Comparison of ENCODE assay signal across 8 mouse cellular contexts in the genomic region with DNA sequence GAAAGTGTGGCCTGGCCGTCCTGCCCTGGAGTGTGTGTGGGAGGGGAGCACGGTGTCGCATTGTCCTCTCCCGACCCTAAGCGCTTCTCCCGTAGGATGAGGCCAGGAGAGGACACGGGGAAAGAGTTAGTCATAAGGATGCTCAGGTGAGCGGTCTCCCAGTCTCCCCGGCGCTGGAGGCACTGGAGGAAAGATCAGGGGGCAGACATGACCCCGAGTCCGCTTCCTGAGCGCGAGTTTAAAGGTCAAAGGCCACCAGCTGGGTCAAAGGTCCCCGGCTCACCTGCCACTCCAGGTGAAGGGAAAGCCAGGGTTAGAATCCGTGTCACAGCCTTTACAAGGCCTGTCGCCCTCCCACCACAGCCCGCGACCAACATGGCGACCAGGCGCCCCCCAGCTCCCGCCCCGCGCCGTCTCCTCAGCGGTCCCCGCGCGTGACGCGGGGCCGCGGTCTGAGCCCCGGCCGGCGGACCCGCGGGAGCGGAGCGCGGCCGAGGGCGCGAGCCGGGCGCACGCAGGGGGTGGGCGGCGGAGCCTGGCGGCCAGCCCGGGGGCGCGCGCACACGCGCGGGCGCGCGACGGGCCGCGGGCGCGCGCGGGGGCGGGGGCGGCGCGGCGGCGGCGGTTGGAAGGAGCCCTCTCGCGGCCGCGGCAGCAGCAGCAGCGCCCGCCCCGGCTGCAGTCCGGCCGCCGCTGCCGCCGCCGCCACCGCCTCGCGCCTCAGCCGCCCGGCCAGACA. TPM values are rescaled to one million over a fixed set of nuclear protein-coding genes. Genes with fewer than 3 reads are reported as not detected.
DNase-seq lines count a peak whose midpoint lies in the region; ATAC-seq and TF ChIP-seq lines count a peak whose summit lies in the region.

A gene (plus strand): TSS at position 594 of the 739 bp plus-strand sequence.

- TF ChIP-seq CTCF in kidney, postnatal 0 days (IDR thresholded peaks at IDR 0.05; ENCODE audit: low read depth) = no peak
- no peak for TF ChIP-seq CTCF in testis, adult 2 months (IDR thresholded peaks at IDR 0.05; ENCODE audit: control insufficient read depth, insufficient read depth, insufficient replicate concordance, low read depth, low read length)

- peak; percentile 46; the same call in 1 of the 2 replicates for ATAC-seq in erythroid progenitor cell, adult 5-6 weeks (replicated peaks; ENCODE audit: low FRiP score, poor library complexity, severe bottlenecking)
- peak; percentile 78 for ATAC-seq in heart, embryonic 13.5 days (ENCODE audit: extremely low read depth, insufficient number of reproducible peaks, low FRiP score, low TSS enrichment)
- peak; percentile 91 for ATAC-seq in kidney, postnatal 0 days (replicated peaks; ENCODE audit: low FRiP score, low read depth)
- ATAC-seq in liver, embryonic 15.5 days (ENCODE audit: insufficient read depth) = peak; percentile 81
- peak; percentile 85 for ATAC-seq in neural tube, embryonic 11.5 days (ENCODE audit: insufficient read depth, low FRiP score, low TSS enrichment)

- peak within 1 kb of the TSS; percentile 89 for H3K4me3 ChIP-seq in heart, embryonic 13.5 days
- H3K4me3 ChIP-seq in kidney, postnatal 0 days (replicated peaks; ENCODE audit: low read depth, low read length) = peak within 1 kb of the TSS; percentile 88
- peak within 1 kb of the TSS; percentile 69 for H3K4me3 ChIP-seq in liver, embryonic 15.5 days (replicated peaks)
- H3K4me3 ChIP-seq in neural tube, embryonic 11.5 days (ENCODE audit: low read depth, low read length) = peak within 1 kb of the TSS; percentile 52
- H3K4me3 ChIP-seq in testis, adult 2 months (ENCODE audit: control insufficient read depth, low read depth, low read length) = peak within 1 kb of the TSS; percentile 100

- H3K4me1 ChIP-seq in heart, embryonic 13.5 days = peaks cover 9% of the 10 kb centered on the region
- 0 out of 2 replicates have a peak, but pooled peaks cover 3% of the 10 kb centered on the region for H3K4me1 ChIP-seq in kidney, postnatal 0 days (replicated peaks; ENCODE audit: insufficient read depth, low read length)
- peaks cover 13% of the 10 kb centered on the region for H3K4me1 ChIP-seq in liver, embryonic 15.5 days (replicated peaks)
- H3K4me1 ChIP-seq in neural tube, embryonic 11.5 days (ENCODE audit: control insufficient read depth, insufficient read depth, low read length) = no peaks in the 10 kb centered on the region
- H3K4me1 ChIP-seq in testis, adult 2 months (ENCODE audit: control insufficient read depth, insufficient read depth, low read length) = no peaks in the 10 kb centered on the region

- no peaks in the 10 kb centered on the region for H3K9me3 ChIP-seq in heart, embryonic 13.5 days
- no peaks in the 10 kb centered on the region for H3K9me3 ChIP-seq in kidney, postnatal 0 days (replicated peaks; ENCODE audit: low read length)
- H3K9me3 ChIP-seq in liver, embryonic 15.5 days (replicated peaks) = no peaks in the 10 kb centered on the region
- H3K9me3 ChIP-seq in neural tube, embryonic 11.5 days (ENCODE audit: control insufficient read depth, low read length) = no peaks in the 10 kb centered on the region

- peak within 1 kb of the TSS; percentile 95 for H3K4me2 ChIP-seq in heart, embryonic 13.5 days
- peak within 1 kb of the TSS; percentile 99 for H3K4me2 ChIP-seq in kidney, postnatal 0 days (ENCODE audit: low read length)
- H3K4me2 ChIP-seq in liver, embryonic 15.5 days = peak within 1 kb of the TSS; percentile 92
- peak within 1 kb of the TSS; percentile 91 for H3K4me2 ChIP-seq in neural tube, embryonic 11.5 days (ENCODE audit: low read depth)

- H3K27me3 ChIP-seq in heart, embryonic 13.5 days (replicated peaks) = peaks cover 19% of the 10 kb centered on the region
- no peaks in the 10 kb centered on the region for H3K27me3 ChIP-seq in kidney, postnatal 0 days (ENCODE audit: insufficient read depth, low read length)
- H3K27me3 ChIP-seq in liver, embryonic 15.5 days = peaks cover 45% of the 10 kb centered on the region
- H3K27me3 ChIP-seq in neural tube, embryonic 11.5 days (ENCODE audit: control insufficient read depth, insufficient read depth, low read length) = peaks cover 6% of the 10 kb centered on the region; the same call in 1 of the 2 replicates
- H3K27me3 ChIP-seq in testis, adult 2 months (ENCODE audit: control insufficient read depth, insufficient read depth, low read length) = no peaks in the 10 kb centered on the region

- WGBS in heart, embryonic 13.5 days = under 1% methylated on average over 46 of the region's 92 CpGs
- WGBS in kidney, postnatal 0 days = under 1% methylated on average over 51 of the region's 92 CpGs
- under 1% methylated on average over 58 of the region's 92 CpGs for WGBS in liver, embryonic 15.5 days (ENCODE audit: insufficient replicate concordance)
- WGBS in neural tube, embryonic 11.5 days = under 1% methylated on average over 50 of the region's 92 CpGs

- no peaks in the 10 kb centered on the region for H3K36me3 ChIP-seq in heart, embryonic 13.5 days
- no peaks in the 10 kb centered on the region for H3K36me3 ChIP-seq in kidney, postnatal 0 days (ENCODE audit: insufficient read depth, low read length)
- H3K36me3 ChIP-seq in liver, embryonic 15.5 days (replicated peaks) = no peaks in the 10 kb centered on the region
- no peaks in the 10 kb centered on the region for H3K36me3 ChIP-seq in neural tube, embryonic 11.5 days (ENCODE audit: control insufficient read depth, insufficient read depth, low read length)
- no peaks in the 10 kb centered on the region for H3K36me3 ChIP-seq in testis, adult 2 months (ENCODE audit: control insufficient read depth, insufficient read depth, low read length)

- H3K9ac ChIP-seq in heart, embryonic 13.5 days = peak within 1 kb of the TSS; percentile 96
- peak within 1 kb of the TSS; percentile 82 for H3K9ac ChIP-seq in kidney, postnatal 0 days (ENCODE audit: low read depth, low read length)
- peak within 1 kb of the TSS; percentile 63 for H3K9ac ChIP-seq in liver, embryonic 15.5 days
- H3K9ac ChIP-seq in neural tube, embryonic 11.5 days (ENCODE audit: low read length) = peak within 1 kb of the TSS; percentile 82

- no peak for TF ChIP-seq POLR2A in testis, adult 2 months (IDR thresholded peaks at IDR 0.05; ENCODE audit: control insufficient read depth, low read depth, low read length)

- peak; percentile 68 for DNase-seq in CD4-positive helper T cell, adult 2 months (ENCODE audit: low read depth, low spot score)
- peak; percentile 20 to 21 for DNase-seq in adrenal gland, postnatal 4 days (ENCODE audit: low spot score in 2 of 2)
- peak; percentile 81 for DNase-seq in kidney, postnatal 0 days (ENCODE audit: low spot score)
- peak; percentile 84 for DNase-seq in neural tube, embryonic 11.5 days (ENCODE audit: low spot score)

- peak within 1 kb of the TSS; percentile 87 for H3K27ac ChIP-seq in heart, embryonic 13.5 days (replicated peaks)
- H3K27ac ChIP-seq in kidney, postnatal 0 days = peak within 1 kb of the TSS; percentile 73
- H3K27ac ChIP-seq in liver, embryonic 15.5 days (replicated peaks) = no peak within 1 kb of the TSS
- peak within 1 kb of the TSS; percentile 78 for H3K27ac ChIP-seq in neural tube, embryonic 11.5 days (ENCODE audit: low read depth, low read length)
- H3K27ac ChIP-seq in testis, adult 2 months (ENCODE audit: control insufficient read depth, insufficient read depth, low read depth, low read length) = peak within 1 kb of the TSS; percentile 99

RNA-seq across cellular contexts. Expression of the gene that starts here (rescaled TPM):
- total RNA-seq in adrenal gland, postnatal 4 days (2021) = 1 to 10 TPM; 4.5 to 4.8 TPM
- total RNA-seq in erythroid progenitor cell, adult 5-6 weeks (2015; ENCODE audit: low replicate concordance) = 0.84 TPM in 1 of 2 replicates, not detected in the other
- 1.1 and 4.2 TPM in 2 replicates for total RNA-seq in erythroid progenitor cell, adult 5-6 weeks (2017; ENCODE audit: low replicate concordance)
- polyA plus RNA-seq in heart, embryonic 13.5 days (2015; fragmentation: Nextera tagmentation; extraction: Ambion mirVana) = 6.0 and 6.1 TPM in 2 replicates
- 2.0 and 2.4 TPM in 2 replicates for polyA plus RNA-seq in kidney, postnatal 0 days (2015; fragmentation: Nextera tagmentation; extraction: Ambion mirVana)
- polyA plus RNA-seq in liver, embryonic 15.5 days (2015; fragmentation: Nextera tagmentation; extraction: Ambion mirVana) = 0.55 and 0.56 TPM in 2 replicates
- 5.7 and 7.0 TPM in 2 replicates for polyA plus RNA-seq in neural tube, embryonic 11.5 days (2014; fragmentation: Nextera tagmentation; extraction: Ambion mirVana)
- 10.3 and 15.9 TPM in 2 replicates for polyA plus RNA-seq in testis, adult 2 months (2012; rRNA removed)

Comparison
In these comparisons a context has a peak if more than half of its experiments do, and no peak if none do; other contexts are left out.
1. Peak in ATAC-seq, H3K4me3 ChIP-seq, H3K9ac ChIP-seq and H3K4me2 ChIP-seq in liver, embryonic 15.5 days; RNA of the gene not detected or under 1 TPM.
2. DNase-seq: peak in every context shown above with its lines; median percentile 84 in neural tube, embryonic 11.5 days; 81 in kidney, postnatal 0 days; 68 in CD4-positive helper T cell, adult 2 months; 20 in adrenal gland, postnatal 4 days.